Mouse (Mus musculus): ENCODE measurements around the gene Steap3. TPM values are rescaled to one million over a fixed set of nuclear protein-coding genes. Genes with fewer than 3 reads are reported as not detected.
"Not testable (repeated sequence)": the region's sequence is repeated elsewhere in the genome, so short reads cannot be mapped to it uniquely, and the experiment has no call there.

Steap3 gene
- 10 to 100 TPM; 34.5 to 38.1 TPM for total RNA-seq (2021)
- polyA plus RNA-seq (2012; rRNA removed) = 62.3 and 76.9 TPM in 2 replicates
- long read RNA-seq, transcript Steap3-202 (5 exons, 2,752 nt) = major isoform, 21 of 35 reads
- long read RNA-seq, partial matches to known transcripts = 6 of 35 reads
- long read RNA-seq, other reads (novel, unspliced or antisense) = 7 of 35 reads

- no peak for DNase-seq
These were observed at the start of gene Steap3 for GRCm38 (mm10) chr1:120272605-120273004. Gene Steap3, minus strand, starts transcription at chr1:120272705.

- DNase-seq = no peak
These were observed 48.9 kb upstream of the Steap3 start for GRCm38 (mm10) chr1:120321270-120322021.

- no peak for DNase-seq
These were observed 33.3 kb upstream of the Steap3 start for GRCm38 (mm10) chr1:120305801-120306200.

DNA sequence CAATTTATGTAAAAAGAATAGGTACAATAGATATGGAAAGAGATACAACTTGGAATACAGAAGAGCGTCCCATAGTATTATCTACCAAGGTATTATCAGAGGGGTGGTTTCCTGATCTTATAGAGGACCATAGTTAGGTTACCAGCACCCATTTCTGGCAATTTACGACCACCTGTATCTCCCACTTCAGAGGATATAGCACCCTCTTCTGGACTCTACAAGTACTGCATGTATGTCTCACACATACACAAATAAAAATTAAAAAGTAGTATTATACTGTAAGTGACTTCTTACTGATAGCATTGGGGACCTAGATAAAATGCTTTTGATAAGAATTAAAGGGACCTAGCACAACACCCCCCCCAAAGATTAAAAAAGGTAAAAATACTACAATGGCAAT is 24.4 kb upstream of the Steap3 start:
- no peak for DNase-seq

DNA sequence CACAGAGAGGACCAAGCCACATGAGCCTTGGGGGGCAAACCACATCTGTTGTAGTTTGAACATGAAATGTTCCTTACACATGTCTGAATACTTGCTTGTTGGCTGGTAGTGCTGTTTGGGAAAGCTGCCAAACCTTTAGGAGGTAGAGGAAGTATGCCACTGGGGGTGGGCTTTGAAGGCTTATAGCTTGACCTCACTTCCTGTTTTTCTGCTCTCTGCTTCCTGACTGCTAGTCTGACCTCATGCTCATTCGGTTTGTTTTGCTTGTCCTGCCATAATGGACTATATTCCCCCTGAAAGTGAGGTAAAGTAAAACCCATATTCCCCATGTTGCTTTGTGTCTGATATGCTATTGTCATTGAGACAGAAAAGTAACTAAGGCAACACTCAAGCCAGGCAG is 21.3 kb upstream of the Steap3 start:
- no peak for DNase-seq

DNA sequence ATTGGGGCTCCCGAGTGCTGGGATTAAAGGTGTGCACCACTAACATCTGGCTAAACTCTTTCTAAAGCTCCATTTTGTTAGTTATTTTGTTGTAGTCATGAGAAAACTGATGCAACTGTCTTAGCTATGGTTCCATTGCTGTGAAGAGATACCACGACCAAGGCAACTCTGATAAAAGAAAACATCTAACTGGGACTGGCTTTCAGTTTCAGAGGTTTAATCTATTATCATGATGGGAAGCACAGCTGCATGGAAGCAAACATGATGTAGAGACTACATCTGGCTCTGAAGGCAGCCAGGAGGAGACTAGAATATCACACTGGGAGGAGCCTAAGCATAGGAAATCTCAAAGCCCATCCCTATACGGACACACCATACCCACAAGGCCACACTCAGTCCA is 19.2 kb upstream of the Steap3 start:
- no peak for DNase-seq

DNA sequence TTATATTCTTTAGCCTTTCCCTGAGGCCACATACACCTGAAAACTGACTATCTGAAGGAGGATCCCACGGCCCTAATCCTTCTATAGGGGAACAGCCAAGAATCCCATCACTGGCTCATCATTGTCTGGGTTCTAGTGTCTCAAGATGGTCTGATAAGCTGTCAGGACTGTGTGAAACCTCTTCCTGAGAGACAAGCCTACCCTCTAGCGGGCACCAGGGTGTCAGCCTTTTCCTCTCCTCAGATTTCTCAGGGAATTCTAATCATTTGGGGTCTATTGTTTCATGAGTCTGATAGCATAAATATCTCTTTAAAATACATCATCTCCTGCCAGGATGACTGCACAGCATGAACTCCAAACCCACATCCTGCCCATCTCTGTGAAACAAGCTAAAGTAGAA is 17.3 kb upstream of the Steap3 start:
- no peak for DNase-seq

DNA sequence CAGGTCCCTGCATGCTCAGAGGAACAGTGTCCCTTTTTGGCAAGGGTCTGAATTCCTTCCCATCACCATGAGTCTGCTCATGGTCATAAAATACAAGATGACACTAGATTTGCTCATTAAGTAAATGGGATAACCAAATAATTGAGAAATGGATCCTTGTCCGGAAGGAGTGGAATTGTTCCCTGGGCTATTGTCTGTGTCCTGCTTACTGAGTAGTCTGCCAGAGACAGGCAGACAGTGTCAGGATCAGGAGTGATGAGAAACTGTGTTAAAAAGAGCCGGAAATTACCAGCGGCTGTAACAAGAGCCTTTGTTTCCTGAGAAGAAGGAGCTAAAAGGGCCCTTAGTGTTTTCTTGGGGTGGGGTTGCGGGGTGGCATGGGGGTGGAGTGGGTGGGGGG is 15.2 kb upstream of the Steap3 start:
- DNase-seq = no peak

DNA sequence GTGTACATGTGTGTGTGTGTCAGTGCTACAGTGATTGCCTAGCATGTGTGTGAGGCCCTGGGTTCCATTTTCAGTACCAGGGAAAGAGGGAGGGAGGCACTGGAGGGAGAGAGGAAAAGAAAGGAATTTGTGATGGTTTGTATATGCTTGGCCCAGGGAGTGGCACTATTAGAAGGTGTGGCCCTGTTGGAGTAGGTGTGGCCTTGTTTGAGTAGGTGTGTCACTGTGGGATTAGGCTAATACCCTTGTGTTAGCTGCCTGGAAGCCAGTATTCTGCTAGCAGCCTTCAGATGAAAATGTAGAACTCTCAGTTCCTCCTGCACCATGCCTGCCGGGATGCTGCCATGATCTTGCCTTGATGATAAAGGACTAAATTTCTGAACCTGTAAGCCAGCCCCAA is 3.6 kb upstream of the Steap3 start:
- not testable (repeated sequence) for DNase-seq

DNA sequence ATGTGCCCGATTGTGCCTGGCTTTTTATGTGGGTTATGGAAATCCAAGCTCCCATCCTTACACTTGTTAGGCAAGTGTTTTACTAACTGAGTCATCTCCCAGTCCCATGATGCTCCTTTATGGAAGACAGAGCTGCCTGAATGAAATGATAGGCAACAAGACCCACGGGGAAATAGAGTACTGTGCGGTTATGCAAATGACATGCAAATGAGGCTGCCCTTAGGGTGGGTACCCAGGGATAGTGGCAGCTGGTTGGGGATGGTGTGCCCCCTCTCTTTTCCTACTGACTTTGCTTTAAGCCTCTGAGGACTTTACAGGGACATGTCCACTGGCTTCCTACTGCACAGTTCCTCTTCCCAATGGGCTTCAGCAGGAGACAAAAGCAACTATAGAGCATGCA is 2.7 kb upstream of the Steap3 start:
- DNase-seq = no peak

DNA sequence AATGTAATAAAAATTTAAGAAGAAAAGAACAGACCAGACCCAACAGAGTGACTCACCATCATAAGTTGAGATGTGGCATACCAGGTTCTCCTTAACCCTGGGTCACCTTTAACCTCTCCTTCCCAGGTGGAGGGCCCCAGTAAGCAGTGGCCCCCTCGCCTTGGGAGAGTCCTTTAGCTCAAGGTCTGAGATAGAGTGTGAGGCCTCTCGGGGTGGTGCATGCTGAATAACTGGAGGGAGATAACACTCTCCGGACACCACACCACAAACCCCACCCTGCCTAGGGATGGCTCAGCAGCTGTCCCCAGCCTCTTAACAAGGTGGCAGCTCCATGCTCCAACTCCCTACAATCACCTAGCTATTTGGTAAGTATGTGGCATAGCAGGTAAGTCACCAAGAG is 1.6 kb downstream of the Steap3 start:
- no peak for DNase-seq

DNA sequence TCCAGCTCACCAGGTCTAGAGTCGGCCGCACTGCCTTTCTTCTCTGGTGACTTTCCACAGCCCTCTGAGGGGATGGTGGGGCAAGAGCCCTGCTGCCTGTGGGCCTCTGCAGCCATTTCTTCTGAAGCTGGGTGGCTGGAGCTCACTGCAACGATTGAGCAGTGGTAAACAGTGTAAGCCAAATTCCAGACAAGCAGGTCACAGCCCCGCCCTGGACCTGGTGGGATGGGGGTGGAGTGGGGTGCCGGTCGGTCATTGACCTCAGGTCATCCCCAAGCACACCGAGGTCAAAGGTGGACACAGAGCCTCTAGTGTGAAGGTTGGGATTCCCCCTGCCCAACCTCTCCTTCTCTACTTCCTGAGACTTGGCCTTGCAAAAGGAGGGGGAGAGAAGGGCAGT is 2.4 kb downstream of the Steap3 start:
- peak; percentile 44 for DNase-seq

DNA sequence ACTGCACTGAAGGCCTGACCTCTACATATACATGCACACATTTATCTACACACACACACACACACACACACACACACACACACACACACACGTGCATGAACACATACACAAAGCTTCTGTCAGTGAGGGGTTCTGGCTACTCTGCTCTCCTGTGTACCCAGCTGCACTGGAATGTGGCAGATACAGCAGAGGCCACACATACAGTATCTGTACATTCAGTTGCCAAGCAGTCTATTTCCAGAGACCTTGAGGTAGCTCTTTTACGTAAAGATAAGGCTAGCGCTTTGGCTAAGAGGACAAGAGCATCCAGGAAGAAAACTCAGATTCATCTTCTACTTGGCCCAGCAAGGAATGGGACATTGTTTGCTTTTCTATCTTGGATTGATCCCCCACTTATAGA is 4.9 kb downstream of the Steap3 start:
- no peak for DNase-seq

GRCm38 (mm10) chr1:120266460-120266859 is 6.0 kb downstream of the Steap3 start:
- DNase-seq = peak; percentile 36

- peak; percentile 97 for DNase-seq
These were observed 7.4 kb downstream of the Steap3 start for GRCm38 (mm10) chr1:120264861-120265686.

- no peak for DNase-seq
These were observed 9.3 kb downstream of the Steap3 start for GRCm38 (mm10) chr1:120263226-120263625.

DNA sequence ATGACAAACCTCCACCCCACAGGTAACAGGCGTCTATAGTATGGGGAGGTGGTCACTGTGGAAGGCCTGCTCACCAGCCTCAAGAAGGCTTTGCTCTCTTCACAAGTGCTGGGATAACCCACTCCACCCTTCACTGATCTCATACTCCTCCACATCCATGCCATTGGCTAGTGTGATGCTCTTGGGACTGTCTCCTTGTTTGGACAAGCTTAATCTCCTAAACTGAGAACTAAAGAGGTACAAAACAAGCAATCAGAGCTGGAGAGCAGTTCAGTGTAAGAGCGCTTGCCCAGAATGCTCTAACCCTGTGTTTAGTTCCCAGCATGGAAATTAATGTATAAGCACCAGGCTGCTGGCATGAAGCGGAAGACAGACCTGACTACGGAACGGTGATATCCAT is 11.3 kb downstream of the Steap3 start:
- DNase-seq = no peak

- no peak for DNase-seq
These were observed 13.3 kb downstream of the Steap3 start for GRCm38 (mm10) chr1:120259249-120259648.

DNA sequence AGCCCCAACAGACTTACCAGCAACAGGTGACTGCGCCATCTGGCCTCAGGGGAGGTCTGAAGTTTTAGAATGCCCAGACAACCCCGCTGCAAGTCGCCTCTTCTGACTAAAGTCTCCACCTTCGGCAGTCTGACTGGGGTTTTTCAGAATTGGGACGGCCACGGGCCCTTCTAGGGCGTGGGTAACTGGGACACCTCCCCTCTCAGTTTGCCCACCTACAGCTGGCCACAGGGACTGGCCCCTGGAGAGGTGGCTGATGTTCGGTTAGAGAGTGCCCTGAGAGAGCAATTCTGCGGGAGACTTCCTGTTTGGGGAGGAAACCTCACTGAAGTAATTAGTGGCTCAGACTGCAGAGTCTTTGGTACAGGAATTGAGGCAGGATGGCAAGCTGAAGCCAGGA is 13.8 kb downstream of the Steap3 start:
- DNase-seq = no peak

DNA sequence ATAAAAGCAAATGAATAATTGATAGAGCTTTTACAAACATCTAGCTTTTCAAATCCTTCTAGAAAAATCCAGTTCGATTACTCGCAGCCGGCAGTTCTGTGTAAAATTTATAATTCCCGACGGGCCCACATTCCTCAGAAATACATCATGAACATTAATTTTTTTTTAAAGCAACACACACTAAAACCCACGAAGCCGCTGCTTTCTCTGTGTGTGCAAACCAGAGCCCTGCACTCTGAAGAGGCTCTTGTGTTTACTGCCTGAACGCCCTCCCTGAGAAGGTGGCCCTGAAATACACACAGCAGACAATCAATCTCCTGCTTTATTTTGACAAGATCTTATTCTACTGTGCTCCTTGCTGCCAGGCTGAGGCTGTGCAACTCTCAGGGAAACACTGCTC is 14.3 kb downstream of the Steap3 start:
- no peak for DNase-seq

- no peak for DNase-seq
These were observed 18.8 kb downstream of the Steap3 start for GRCm38 (mm10) chr1:120253751-120254150.

DNA sequence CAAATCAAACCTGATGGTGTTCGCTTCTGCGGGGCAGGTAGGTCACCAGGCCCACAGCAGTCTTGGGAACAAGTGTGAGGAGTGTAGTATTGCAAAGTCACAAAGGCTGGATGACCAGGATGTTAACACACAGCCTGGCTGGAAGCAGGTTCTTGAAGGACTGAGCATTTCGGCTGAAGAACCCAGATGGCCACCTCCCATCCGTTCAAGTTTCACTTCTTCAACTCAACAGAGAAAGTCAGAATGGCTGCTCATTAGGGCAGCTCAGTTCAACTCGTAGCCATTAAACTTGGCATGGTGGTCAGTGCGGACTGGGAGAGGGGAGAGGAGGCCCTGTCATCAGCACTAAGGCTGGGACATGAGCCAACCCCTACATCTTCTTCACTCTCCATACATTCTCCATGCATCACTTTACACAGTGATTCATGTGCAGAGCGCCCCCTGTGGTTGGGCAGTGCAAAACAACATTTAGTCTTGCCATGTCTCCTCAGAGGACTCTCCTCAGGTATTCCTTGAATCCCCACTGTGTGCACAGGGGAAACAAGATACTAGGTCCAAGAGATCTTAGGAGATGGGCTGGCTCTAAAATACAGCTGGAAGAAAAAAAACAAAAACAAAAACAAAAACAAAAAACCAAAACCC is 19.9 kb downstream of the Steap3 start:
- no peak for DNase-seq

DNA sequence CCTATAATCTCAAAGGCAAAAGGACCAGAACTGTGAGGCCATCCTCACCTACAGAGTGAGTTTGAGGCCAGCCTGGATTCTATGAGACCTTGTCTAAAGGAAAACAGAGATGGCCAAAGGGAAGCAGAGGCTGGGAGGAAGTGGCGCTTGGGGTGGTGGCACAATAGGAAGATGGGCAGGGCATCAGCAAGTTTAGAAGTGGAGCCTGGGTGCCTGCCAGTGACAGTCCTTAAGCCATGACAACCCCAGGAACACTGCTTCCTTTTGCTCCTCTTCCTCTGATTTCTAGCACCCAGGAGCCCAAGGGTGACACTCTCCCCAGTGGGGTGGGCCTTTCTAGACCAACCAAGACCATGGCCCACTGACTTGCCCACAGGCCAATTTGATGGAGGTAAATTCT is 21.3 kb downstream of the Steap3 start:
- DNase-seq = no peak
